Mouse (Mus musculus): ENCODE data around the gene Supt7l. TPM values are rescaled to one million over a fixed set of nuclear protein-coding genes. Genes with fewer than 3 reads are reported as not detected.

The Supt7l gene
- total RNA-seq, 2 experiments from 2014 or later, result 9.6 to 12.5 TPM

DNA sequence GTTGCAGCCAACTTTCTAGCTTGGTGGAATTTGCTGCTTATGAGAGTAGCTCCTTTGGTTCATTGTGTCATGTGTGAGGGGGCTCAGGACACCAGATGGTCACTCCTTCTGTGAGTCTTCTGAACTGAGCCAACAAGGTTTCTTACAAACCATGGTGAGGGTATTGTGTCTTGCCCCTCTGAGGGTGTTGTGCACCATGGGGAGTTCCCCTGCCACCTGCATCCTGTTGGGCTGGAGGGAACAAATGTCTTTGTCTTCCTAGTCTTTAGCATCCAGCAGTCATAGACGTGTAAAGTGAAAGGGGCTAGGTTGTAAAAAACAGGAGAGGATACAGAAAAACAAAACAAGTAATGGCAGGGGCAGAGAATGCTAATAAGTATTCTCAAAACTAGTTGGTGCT, 31.8 kb upstream of the Supt7l start:
- H3K27ac ChIP-seq, result no peak overlapping the region
- TF ChIP-seq CTCF (IDR thresholded peaks at IDR 0.05), result no peak
- DNase-seq, result no peak
- H3K4me3 ChIP-seq, result no peak overlapping the region
- intact Hi-C loops (cut with DNase I), result no loop called here

- DNase-seq, result no peak
- intact Hi-C loops (cut with DNase I), result no loop called here
- Histone ChIP-seq H3K4me3 (no peak overlapping the region), H3K27ac (no peak overlapping the region)
- no peak for TF ChIP-seq CTCF (IDR thresholded peaks at IDR 0.05)
Observed at GRCm38 (mm10) chr5:31535228-31535627, 7.6 kb upstream of the Supt7l start.

DNA sequence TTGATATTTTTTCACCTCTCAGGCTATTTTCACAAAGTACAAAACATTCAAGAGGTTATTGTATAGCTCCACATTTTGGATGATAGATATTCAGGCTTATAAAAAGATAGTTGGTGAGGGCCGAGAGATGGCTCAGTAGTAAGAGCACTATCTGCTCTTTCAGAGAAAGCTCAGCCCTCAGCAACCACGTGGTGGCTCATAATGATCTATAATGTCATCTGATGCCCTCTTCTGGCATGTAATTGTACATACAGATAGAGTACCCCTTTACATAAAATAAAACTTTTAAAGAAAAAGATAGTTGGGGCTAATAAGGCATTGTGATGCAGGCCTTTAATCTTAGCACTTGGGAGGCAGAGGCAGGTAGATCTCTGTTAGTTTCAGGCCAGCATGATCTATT, 953 bp upstream of the Supt7l start:
- no peak for DNase-seq
- Histone ChIP-seq H3K27ac (no peak overlapping the region), H3K4me3 (no peak overlapping the region)
- intact Hi-C loops (cut with DNase I), result no loop called here
- TF ChIP-seq CTCF (IDR thresholded peaks at IDR 0.05), result no peak

- H3K4me3 ChIP-seq, result peak overlapping the region; percentile 100
- no peak for TF ChIP-seq CTCF (IDR thresholded peaks at IDR 0.05)
- H3K27ac ChIP-seq, result peak overlapping the region; percentile 95
- intact Hi-C loops (cut with DNase I), result no loop called here
- no peak for DNase-seq
Observed at GRCm38 (mm10) chr5:31527117-31527680, 408 bp downstream of the Supt7l start.

- no peak for TF ChIP-seq CTCF (IDR thresholded peaks at IDR 0.05)
- intact Hi-C loops (cut with DNase I), result no loop called here
- peak within 1 kb of the TSS; percentile 100 for H3K4me3 ChIP-seq
- H3K27ac ChIP-seq, result peak within 1 kb of the TSS; percentile 95
- peak; percentile 80 for DNase-seq
Observed at GRCm38 (mm10) chr5:31526354-31527116, 1.1 kb downstream of the Supt7l start, which contains the start of gene Slc4a1ap. TSS of gene Slc4a1ap (plus strand) at chr5:31526995.

- H3K27ac ChIP-seq, result no peak overlapping the region
- no peak overlapping the region for H3K4me3 ChIP-seq
- intact Hi-C loops (cut with DNase I), result no loop called here
- no peak for TF ChIP-seq CTCF (IDR thresholded peaks at IDR 0.05)
- no peak for DNase-seq
Observed at GRCm38 (mm10) chr5:31520556-31520955, 7.1 kb downstream of the Supt7l start.

DNA sequence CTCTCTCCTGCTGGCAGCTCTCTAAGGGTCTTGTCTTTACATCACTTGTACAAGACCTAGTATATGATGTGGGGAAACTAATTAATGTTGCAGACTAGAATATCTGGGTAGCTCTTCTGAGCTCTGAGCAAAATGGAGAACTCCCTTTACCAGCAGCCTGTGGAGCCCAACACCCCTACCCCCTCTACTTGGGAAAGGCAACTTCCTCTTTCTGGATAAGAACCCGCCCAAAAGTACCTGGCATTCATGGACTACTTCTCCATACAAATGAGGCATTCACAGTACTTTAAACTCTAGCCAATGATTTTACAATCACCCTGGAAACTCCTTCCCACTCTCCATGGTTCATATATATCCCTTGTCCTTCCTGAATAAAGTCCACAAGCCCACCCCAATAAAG, 15.1 kb downstream of the Supt7l start:
- no peak for TF ChIP-seq CTCF (IDR thresholded peaks at IDR 0.05)

GRCm38 (mm10) chr5:31504843-31505242, 22.8 kb downstream of the Supt7l start:
- intact Hi-C loops (cut with DNase I), result no loop called here
- no peak overlapping the region for H3K4me3 ChIP-seq
- TF ChIP-seq CTCF (IDR thresholded peaks at IDR 0.05), result no peak
- H3K27ac ChIP-seq, result no peak overlapping the region
- DNase-seq, result no peak

More for the DNA sequence above, 15.1 kb downstream of the Supt7l start:
- H3K27ac ChIP-seq, result no peak overlapping the region
- DNase-seq, result no peak
- intact Hi-C loops (cut with DNase I), result no loop called here
- H3K4me3 ChIP-seq, result no peak overlapping the region

GRCm38 (mm10) chr5:31494513-31495297, 32.9 kb downstream of the Supt7l start, which contains the start of gene Gpn1:
TSS of gene Gpn1 (plus strand) at chr5:31494741.
- Histone ChIP-seq H3K4me3 (peak within 1 kb of the TSS; percentile 82), H3K27ac (peak within 1 kb of the TSS; percentile 73)
- intact Hi-C loops (cut with DNase I), result no loop called here
- DNase-seq, result peak; percentile 94
- no peak for TF ChIP-seq CTCF (IDR thresholded peaks at IDR 0.05)

GRCm38 (mm10) chr5:31492031-31492430, 35.6 kb downstream of the Supt7l start:
- Histone ChIP-seq H3K27ac (no peak overlapping the region), H3K4me3 (no peak overlapping the region)
- DNase-seq, result no peak
- TF ChIP-seq CTCF (IDR thresholded peaks at IDR 0.05), result no peak
- intact Hi-C loops (cut with DNase I), result no loop called here

DNA sequence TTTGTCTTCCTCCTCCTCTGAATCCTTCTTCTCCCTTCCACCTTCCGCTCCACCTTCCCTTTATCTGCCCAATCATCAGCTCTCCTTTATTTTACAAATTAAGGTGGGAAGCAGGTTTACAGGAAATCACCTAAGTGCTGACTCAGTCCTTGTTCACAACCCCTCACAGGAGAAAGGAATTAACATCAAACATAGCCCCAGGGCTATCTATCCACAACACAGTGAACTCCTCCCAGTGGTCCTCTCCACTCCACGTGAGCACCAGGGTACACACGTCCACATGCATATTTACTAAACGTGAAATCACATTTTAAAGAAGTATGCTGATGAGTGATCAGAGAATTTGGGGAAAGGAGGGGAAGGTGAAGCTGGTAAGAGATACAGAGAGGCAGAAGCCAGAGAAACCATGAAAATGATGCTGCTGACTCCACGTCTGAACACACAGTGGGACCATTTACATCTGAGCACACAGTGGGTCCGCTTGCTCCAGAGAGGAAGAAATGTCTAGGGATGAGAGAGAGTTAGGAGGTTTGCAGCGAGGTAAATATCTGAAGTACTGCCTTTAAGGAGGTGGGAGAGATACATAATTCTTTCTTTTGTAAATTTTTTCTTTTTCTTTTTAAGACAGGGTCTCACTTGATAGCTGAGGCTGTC, 38.4 kb downstream of the Supt7l start:
- no peak for DNase-seq
- no peak for TF ChIP-seq CTCF (IDR thresholded peaks at IDR 0.05)
- no peak overlapping the region for H3K4me3 ChIP-seq
- H3K27ac ChIP-seq, result no peak overlapping the region
- intact Hi-C loops (cut with DNase I), result no loop called here

DNA sequence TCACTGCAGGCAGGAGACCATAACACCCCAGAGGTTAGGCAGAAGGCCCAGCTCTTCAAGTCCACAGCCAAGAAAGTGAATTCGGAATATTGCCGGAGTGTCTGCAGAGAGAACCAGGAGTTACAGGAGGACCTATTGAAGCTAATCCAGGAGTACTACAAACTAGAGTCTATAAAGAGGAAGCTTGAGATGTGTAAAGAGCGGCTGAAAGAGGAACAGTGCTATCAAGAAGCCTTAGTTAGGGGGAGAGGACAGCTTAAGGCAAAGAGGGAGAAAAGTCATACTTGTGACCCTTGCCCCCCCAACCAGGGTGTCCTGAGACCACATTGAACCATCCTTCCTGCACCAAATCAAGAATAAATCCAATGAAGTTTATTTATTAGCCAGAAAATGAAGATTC, 39.7 kb downstream of the Supt7l start:
- DNase-seq, result no peak
- no peak for TF ChIP-seq CTCF (IDR thresholded peaks at IDR 0.05)
- Histone ChIP-seq H3K27ac (no peak overlapping the region), H3K4me3 (no peak overlapping the region)
- intact Hi-C loops (cut with DNase I), result no loop called here
